Mouse (Mus musculus): ENCODE measurements around the gene Pdzrn4. TPM values are rescaled to one million over a fixed set of nuclear protein-coding genes. Genes with fewer than 3 reads are reported as not detected.

Pdzrn4 gene
- polyA plus RNA-seq, 1 experiment, result 0.01 TPM

GRCm38 (mm10) chr15:92622323-92622722 lies 225.6 kb downstream of the Pdzrn4 start:
- H3K27me3 ChIP-seq (ENCODE audit: control insufficient read depth), result no peaks in the 10 kb centered on the region
- no peaks in the 10 kb centered on the region for H3K36me3 ChIP-seq (ENCODE audit: control insufficient read depth)
- no peaks in the 10 kb centered on the region for H3K4me1 ChIP-seq (ENCODE audit: control insufficient read depth)
- no peak overlapping the region for H3K4me3 ChIP-seq (replicated peaks)
- H3K9me3 ChIP-seq (ENCODE audit: control insufficient read depth, low read length), result peaks cover 15% of the 10 kb centered on the region
- TF ChIP-seq TAL1 (IDR thresholded peaks at IDR 0.05; ENCODE audit: low read length), result no peak
- TF ChIP-seq GATA1 (IDR thresholded peaks at IDR 0.05; ENCODE audit: low read length), result no peak

GRCm38 (mm10) chr15:92629172-92629571 lies 232.5 kb downstream of the Pdzrn4 start:
- H3K27me3 ChIP-seq (ENCODE audit: control insufficient read depth), result peaks cover 3% of the 10 kb centered on the region; the same call in 1 of the 2 replicates
- H3K36me3 ChIP-seq (ENCODE audit: control insufficient read depth), result no peaks in the 10 kb centered on the region
- H3K9me3 ChIP-seq (ENCODE audit: control insufficient read depth, low read length), result peaks cover 13% of the 10 kb centered on the region
- H3K4me3 ChIP-seq (replicated peaks), result no peak overlapping the region
- H3K4me1 ChIP-seq (ENCODE audit: control insufficient read depth), result no peaks in the 10 kb centered on the region
- TF ChIP-seq GATA1 (IDR thresholded peaks at IDR 0.05; ENCODE audit: low read length) (no peak), TAL1 (IDR thresholded peaks at IDR 0.05; ENCODE audit: low read length) (no peak)

DNA sequence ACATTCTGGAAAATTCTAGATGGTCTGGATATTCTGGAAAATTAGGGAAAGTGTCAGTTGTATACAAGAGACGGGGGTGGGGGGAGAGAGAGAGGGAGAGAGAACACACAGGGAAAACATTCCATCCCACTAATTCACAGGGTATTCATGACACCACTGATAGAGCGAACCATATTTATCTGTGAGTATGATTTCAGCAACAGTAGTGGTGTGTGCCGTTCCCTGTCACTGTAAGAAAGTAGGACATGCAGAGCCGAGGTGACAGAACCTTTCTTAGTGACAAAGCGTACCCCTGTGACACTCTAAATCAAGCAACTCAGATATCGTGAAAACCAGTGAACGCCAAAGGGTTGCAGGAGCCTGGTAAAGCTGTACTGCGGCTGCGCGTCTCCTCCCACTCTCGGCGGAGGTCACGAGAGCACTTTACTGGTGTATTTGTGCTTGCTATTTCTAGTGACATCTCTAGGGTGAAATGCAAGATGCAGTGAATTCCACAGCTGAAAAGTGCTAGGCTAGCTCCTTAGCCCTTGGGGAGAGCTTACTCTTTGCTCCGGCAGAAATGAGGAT lies 237.4 kb downstream of the Pdzrn4 start:
- peaks cover 19% of the 10 kb centered on the region for H3K9me3 ChIP-seq (ENCODE audit: control insufficient read depth, low read length)
- no peaks in the 10 kb centered on the region for H3K4me1 ChIP-seq (ENCODE audit: control insufficient read depth)
- TF ChIP-seq TAL1 (IDR thresholded peaks at IDR 0.05; ENCODE audit: low read length) (no peak), GATA1 (IDR thresholded peaks at IDR 0.05; ENCODE audit: low read length) (no peak)

GRCm38 (mm10) chr15:92640212-92641082 lies 243.8 kb downstream of the Pdzrn4 start:
- H3K4me1 ChIP-seq (ENCODE audit: control insufficient read depth), result no peaks in the 10 kb centered on the region
- TF ChIP-seq GATA1 (IDR thresholded peaks at IDR 0.05; ENCODE audit: low read length), result no peak
- no peak for TF ChIP-seq TAL1 (IDR thresholded peaks at IDR 0.05; ENCODE audit: low read length)
- H3K4me3 ChIP-seq (replicated peaks), result no peak overlapping the region
- H3K9me3 ChIP-seq (ENCODE audit: control insufficient read depth, low read length), result peaks cover 20% of the 10 kb centered on the region; the same call in 1 of the 2 replicates
- no peaks in the 10 kb centered on the region for H3K36me3 ChIP-seq (ENCODE audit: control insufficient read depth)
- no peaks in the 10 kb centered on the region for H3K27me3 ChIP-seq (ENCODE audit: control insufficient read depth)

More for the DNA sequence above, 237.4 kb downstream of the Pdzrn4 start:
- no peak overlapping the region for H3K4me3 ChIP-seq (replicated peaks)
- H3K27me3 ChIP-seq (ENCODE audit: control insufficient read depth), result peaks cover 3% of the 10 kb centered on the region; the same call in 1 of the 2 replicates
- no peaks in the 10 kb centered on the region for H3K36me3 ChIP-seq (ENCODE audit: control insufficient read depth)

DNA sequence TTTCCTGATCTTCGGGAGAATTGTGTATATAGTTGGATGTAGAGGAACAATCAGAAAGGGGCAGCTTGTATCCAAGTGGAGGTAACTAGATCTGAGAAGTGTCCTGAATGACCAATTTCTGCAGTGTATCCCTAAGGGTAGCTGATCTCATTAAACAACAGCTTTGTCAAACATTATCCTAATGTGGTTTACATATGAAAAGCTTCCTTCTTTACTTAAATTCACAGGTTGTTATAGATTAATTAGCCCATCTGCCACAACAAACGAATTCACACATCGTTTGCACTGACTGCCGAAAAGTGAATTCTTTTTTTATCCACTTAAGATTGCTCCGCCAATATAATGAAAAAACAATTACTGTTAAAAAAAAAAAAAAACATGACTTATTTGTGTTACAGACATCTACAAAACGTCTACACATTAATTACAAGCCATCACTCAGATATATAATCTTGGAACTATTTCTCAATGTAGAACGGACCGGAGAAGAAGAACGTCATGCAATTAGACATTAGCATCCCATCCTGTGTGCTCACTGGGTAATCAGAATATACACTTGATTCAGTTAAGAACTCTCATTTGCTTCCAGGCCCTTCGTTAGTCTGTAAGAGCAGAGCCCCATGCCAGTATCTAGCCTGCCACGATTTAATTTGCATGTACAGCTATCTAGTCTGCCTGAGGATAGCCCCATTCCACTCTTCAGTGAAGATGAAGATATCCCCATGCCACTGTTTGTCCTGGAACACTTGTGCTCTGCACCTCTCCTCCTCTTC lies 274.8 kb downstream of the Pdzrn4 start:
- H3K4me1 ChIP-seq (ENCODE audit: control insufficient read depth), result no peaks in the 10 kb centered on the region
- TF ChIP-seq TAL1 (IDR thresholded peaks at IDR 0.05; ENCODE audit: low read length) (no peak), GATA1 (IDR thresholded peaks at IDR 0.05; ENCODE audit: low read length) (no peak)
- H3K27me3 ChIP-seq (ENCODE audit: control insufficient read depth), result no peaks in the 10 kb centered on the region
- peaks cover 11% of the 10 kb centered on the region for H3K9me3 ChIP-seq (ENCODE audit: control insufficient read depth, low read length)
- H3K36me3 ChIP-seq (ENCODE audit: control insufficient read depth), result no peaks in the 10 kb centered on the region
- no peak overlapping the region for H3K4me3 ChIP-seq (replicated peaks)

DNA sequence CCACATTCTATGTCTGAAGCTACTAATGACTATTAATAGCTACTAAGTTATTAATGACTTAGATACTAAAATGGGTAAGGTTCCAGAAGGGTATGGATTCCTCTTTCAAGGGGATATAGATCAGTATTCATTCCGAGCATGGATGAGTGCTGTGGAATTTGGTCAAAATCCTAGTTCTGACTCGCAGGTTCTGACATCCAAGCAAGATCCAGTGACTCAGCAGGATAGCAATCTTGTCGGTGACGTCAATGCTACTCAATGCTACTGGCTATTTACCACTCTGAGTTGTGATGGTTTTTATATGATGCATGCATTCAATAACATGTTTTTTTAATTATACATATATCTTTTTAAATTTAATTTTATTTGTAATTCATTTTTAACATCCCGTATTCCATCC lies 279.4 kb downstream of the Pdzrn4 start:
- H3K36me3 ChIP-seq (ENCODE audit: control insufficient read depth), result no peaks in the 10 kb centered on the region
- H3K4me1 ChIP-seq (ENCODE audit: control insufficient read depth), result no peaks in the 10 kb centered on the region
- TF ChIP-seq TAL1 (IDR thresholded peaks at IDR 0.05; ENCODE audit: low read length) (no peak), GATA1 (IDR thresholded peaks at IDR 0.05; ENCODE audit: low read length) (no peak)
- H3K9me3 ChIP-seq (ENCODE audit: control insufficient read depth, low read length), result peaks cover 25% of the 10 kb centered on the region
- H3K4me3 ChIP-seq (replicated peaks), result no peak overlapping the region
- no peaks in the 10 kb centered on the region for H3K27me3 ChIP-seq (ENCODE audit: control insufficient read depth)

GRCm38 (mm10) chr15:92678377-92678776 lies 281.7 kb downstream of the Pdzrn4 start:
- TF ChIP-seq GATA1 (IDR thresholded peaks at IDR 0.05; ENCODE audit: low read length) (no peak), TAL1 (IDR thresholded peaks at IDR 0.05; ENCODE audit: low read length) (no peak)

DNA sequence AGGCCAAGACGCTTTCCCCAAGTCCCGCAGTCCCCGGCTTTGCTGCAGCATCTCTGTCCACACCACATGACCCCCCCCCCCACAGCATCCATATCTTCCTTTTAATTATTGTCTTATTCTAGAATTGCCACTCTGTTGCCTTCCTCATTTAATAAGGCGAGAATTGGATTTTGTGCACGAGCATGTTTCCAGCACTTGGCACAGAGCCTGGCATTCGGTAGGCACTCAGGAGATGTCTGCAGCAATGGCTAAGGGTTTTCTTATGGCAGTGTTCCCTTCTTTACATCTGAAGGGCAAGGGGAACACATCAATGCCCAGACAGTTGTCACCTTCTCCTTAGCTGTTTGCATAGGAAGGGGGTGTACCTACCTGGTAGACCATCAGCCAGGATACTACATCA lies 282.9 kb downstream of the Pdzrn4 start:
- H3K4me3 ChIP-seq (replicated peaks), result no peak overlapping the region
- no peaks in the 10 kb centered on the region for H3K27me3 ChIP-seq (ENCODE audit: control insufficient read depth)
- peaks cover 29% of the 10 kb centered on the region for H3K9me3 ChIP-seq (ENCODE audit: control insufficient read depth, low read length)
- no peaks in the 10 kb centered on the region for H3K4me1 ChIP-seq (ENCODE audit: control insufficient read depth)
- no peaks in the 10 kb centered on the region for H3K36me3 ChIP-seq (ENCODE audit: control insufficient read depth)
- TF ChIP-seq TAL1 (IDR thresholded peaks at IDR 0.05; ENCODE audit: low read length) (no peak), GATA1 (IDR thresholded peaks at IDR 0.05; ENCODE audit: low read length) (no peak)

More at GRCm38 (mm10) chr15:92678377-92678776, 281.7 kb downstream of the Pdzrn4 start:
- no peak overlapping the region for H3K4me3 ChIP-seq (replicated peaks)
- no peaks in the 10 kb centered on the region for H3K4me1 ChIP-seq (ENCODE audit: control insufficient read depth)
- H3K27me3 ChIP-seq (ENCODE audit: control insufficient read depth), result no peaks in the 10 kb centered on the region
- peaks cover 33% of the 10 kb centered on the region for H3K9me3 ChIP-seq (ENCODE audit: control insufficient read depth, low read length)
- no peaks in the 10 kb centered on the region for H3K36me3 ChIP-seq (ENCODE audit: control insufficient read depth)

Measured in erythroblast, embryonic 14.5 days (primary cell).